Mouse (Mus musculus) kidney, adult 2 months (tissue): ENCODE results near the gene Adrb1. TPM values are rescaled to one million over a fixed set of nuclear protein-coding genes. Genes with fewer than 3 reads are reported as not detected.

Source experiments
- DNase-seq: peaks from one replicate; pipeline ENCODE4 v3.0.0; 2021
- H3K27ac ChIP-seq: fragments of 200-500 bp; 2 replicates; pipeline ENCODE4 v1.5.1; 2012; ENCODE audit warnings: low read depth, low read length, control low read depth, inconsistent platforms; ENCODE audit not compliant: insufficient read depth
- H3K27me3 ChIP-seq: fragments of 200-500 bp; replicated peaks from 2 replicates; pipeline ENCODE4 v1.6.1; 2012; ENCODE audit warnings: mild to moderate bottlenecking, moderate library complexity, low read length, inconsistent platforms; ENCODE audit not compliant: control insufficient read depth, insufficient read depth
- H3K36me3 ChIP-seq: fragments of 200-500 bp; 2 replicates; pipeline ENCODE4 v1.6.1; 2012; ENCODE audit warnings: mild to moderate bottlenecking, moderate library complexity, low read length, inconsistent platforms; ENCODE audit not compliant: control insufficient read depth, insufficient read depth
- H3K4me1 ChIP-seq: fragments of 200-500 bp; 2 replicates; pipeline ENCODE4 v1.6.1; 2011; ENCODE audit warnings: low read length; ENCODE audit not compliant: control insufficient read depth, insufficient read depth
- H3K4me3 ChIP-seq: fragments of 200-500 bp; 2 replicates; pipeline ENCODE4 v1.5.1; 2011; ENCODE audit warnings: mild to moderate bottlenecking, low read depth, low read length, control low read depth; ENCODE audit not compliant: insufficient read depth
- CTCF ChIP-seq: fragments of 200-500 bp; conservative IDR thresholded peaks from 2 replicates; pipeline ENCODE4 v1.5.1; 2011; ENCODE audit warnings: low read depth, mild to moderate bottlenecking, control low read depth, low read length, moderate library complexity, mixed read lengths; ENCODE audit not compliant: insufficient read depth, insufficient read length
- POLR2A ChIP-seq: fragments of 200-500 bp; IDR thresholded peaks from one replicate; pipeline ENCODE4 v1.6.1; 2011; ENCODE audit warnings: low read depth, low read length, control low read depth
- WGBS: fragments of 180-500 bp; shearing (Covaris S2); methylation state at CpG from one replicate; pipeline ENCODE4 v1.1.7; 2018; 5-methylcytosine and 5-hydroxymethylcytosine counted together
- polyA plus RNA-seq: library from polyadenylated mRNA; depleted of rRNA; stranded (reverse); fragments of >200 nt; gene quantifications from 2 replicates; pipeline ENCODE4 v1.2.3, GENCODE M21; 2012

Gene Adrb1
- polyA plus RNA-seq, 1 experiment = 2.7 TPM

DNA sequence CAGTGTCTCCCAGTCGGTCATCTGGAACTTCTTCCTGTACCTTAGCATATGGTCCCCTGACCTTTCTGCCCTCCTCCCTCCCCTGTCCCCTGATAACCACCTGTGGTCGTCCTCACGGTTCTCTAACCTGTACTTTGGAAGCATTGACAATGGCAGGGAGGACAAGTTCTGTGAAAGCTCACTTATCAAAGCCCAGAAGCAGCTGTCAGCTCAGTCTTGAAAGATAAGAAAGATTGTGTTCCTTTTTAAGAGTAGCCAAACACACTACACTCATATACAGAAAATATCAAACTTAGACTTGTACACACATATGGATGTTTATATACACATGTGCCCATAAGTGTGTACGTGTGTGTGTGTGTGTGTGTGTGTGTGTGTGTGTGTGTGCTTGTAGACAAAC is 13.7 kb downstream of the Adrb1 start:
- Histone ChIP-seq H3K36me3 (no peaks in the 10 kb centered on the region), H3K27ac (no peak overlapping the region), H3K4me1 (0 out of 2 replicates have a peak, but pooled peaks cover 3% of the 10 kb centered on the region), H3K4me3 (no peak overlapping the region), H3K27me3 (no peaks in the 10 kb centered on the region; the same call in 1 of the 2 replicates)
- TF ChIP-seq POLR2A (no peak), CTCF (no peak)
- WGBS = 57% methylated on average over 4 of the region's 4 CpGs
- DNase-seq = no peak

DNA sequence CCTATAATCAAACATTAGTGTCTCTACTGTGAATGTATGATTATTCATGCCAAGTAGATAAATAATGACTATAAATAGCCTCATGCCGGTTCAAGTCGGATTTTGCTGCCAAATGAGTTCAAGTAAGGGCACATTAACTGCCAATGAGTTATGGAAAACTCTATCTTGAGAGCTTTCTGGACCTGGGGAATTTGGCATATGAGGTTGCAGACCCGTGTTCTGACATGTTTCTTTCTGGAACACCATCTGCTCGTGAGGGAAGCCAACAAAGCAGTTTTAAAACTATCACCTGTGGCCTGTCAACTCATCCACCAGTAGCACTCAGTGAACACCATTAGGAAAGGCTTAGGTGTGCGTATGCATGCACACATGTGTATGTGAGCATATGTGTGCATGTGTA is 14.3 kb downstream of the Adrb1 start:
- no peak for DNase-seq
- Histone ChIP-seq H3K27me3 (no peaks in the 10 kb centered on the region; the same call in 1 of the 2 replicates), H3K4me1 (0 out of 2 replicates have a peak, but pooled peaks cover 3% of the 10 kb centered on the region), H3K36me3 (no peaks in the 10 kb centered on the region), H3K27ac (no peak overlapping the region), H3K4me3 (no peak overlapping the region)
- 61% methylated on average over 5 of the region's 5 CpGs for WGBS
- TF ChIP-seq CTCF = no peak
- TF ChIP-seq POLR2A = no peak

DNA sequence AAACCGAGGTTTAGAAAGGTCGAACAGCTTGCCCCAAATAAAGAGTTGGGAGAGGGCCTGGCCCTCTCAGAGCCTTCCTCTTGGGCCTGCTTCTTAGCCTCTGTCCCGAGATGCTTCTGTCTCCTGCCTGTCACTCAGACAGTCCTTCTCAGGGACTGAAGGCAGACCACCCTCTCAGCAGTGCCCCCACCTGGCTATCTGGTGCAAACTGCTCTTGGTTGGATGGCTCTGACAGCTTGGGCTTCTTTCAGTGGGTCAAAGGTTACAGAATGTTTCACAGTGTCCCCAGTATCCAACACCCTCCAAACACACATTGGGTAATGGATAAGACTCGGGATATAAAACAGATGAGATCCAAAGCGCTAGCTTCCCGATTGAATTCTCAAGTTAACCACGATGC is 23.1 kb downstream of the Adrb1 start:
- DNase-seq = no peak
- Histone ChIP-seq H3K27me3 (no peaks in the 10 kb centered on the region), H3K4me1 (peaks cover 13% of the 10 kb centered on the region), H3K4me3 (no peak overlapping the region), H3K36me3 (no peaks in the 10 kb centered on the region), H3K27ac (0 out of 2 replicates have a peak overlapping the region, but pooled peaks have one; percentile 0)
- TF ChIP-seq POLR2A = no peak
- TF ChIP-seq CTCF = 0 out of 2 replicates have a peak, but pooled peaks have one; percentile 12
- WGBS = 86% methylated on average over 7 of the region's 7 CpGs

DNA sequence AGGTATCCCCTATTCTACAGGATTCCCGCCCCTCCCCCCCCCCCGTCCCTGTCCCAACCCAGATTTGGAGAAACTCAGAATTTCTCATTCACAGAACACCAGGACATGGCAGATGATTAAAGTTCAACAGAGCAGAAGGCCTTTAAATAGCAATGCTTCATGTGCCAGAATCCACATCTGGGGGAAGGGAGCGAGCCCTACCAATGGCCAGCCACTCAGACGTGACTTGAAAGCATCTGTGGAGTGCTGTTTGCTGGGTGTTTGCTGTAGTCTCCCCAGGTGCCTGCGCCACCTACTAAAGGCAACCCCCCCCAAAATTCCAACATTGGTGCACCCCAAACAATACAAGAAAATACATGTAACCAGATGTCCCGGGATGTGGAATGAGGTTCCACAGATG is 23.5 kb downstream of the Adrb1 start:
- H3K27ac ChIP-seq = no peak overlapping the region
- 54% methylated on average over 6 of the region's 6 CpGs for WGBS

DNA sequence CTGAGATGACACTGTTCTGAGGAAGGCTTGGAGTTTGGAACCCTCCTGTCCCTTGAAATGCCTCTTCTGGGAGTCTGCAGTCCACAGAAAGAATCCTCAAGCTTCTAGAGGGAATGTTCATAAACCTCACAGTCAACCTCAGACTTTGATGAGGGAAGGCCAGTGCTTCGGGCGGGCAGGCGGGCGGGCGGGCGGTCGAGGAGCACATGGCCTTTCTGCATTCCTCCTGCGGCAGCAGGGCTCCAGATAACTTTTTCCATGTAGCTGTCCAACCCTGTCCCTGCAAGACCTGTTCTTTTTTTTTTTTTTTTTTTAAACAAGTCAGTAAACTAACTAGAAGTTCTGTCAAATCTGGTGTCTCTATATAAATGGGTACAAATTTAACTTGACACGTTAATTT is 24.6 kb downstream of the Adrb1 start:
- no peak for DNase-seq
- H3K27ac ChIP-seq = no peak overlapping the region
- H3K36me3 ChIP-seq = no peaks in the 10 kb centered on the region
- no peaks in the 10 kb centered on the region for H3K27me3 ChIP-seq
- 79% methylated on average over 9 of the region's 9 CpGs for WGBS
- TF ChIP-seq POLR2A (no peak), CTCF (no peak)
- no peak overlapping the region for H3K4me3 ChIP-seq
- H3K4me1 ChIP-seq = peaks cover 13% of the 10 kb centered on the region

More for the DNA sequence above, 23.5 kb downstream of the Adrb1 start:
- no peaks in the 10 kb centered on the region for H3K27me3 ChIP-seq
- TF ChIP-seq POLR2A (no peak), CTCF (no peak)
- peaks cover 13% of the 10 kb centered on the region for H3K4me1 ChIP-seq
- DNase-seq = peak; percentile 40
- no peak overlapping the region for H3K4me3 ChIP-seq
- H3K36me3 ChIP-seq = no peaks in the 10 kb centered on the region

DNA sequence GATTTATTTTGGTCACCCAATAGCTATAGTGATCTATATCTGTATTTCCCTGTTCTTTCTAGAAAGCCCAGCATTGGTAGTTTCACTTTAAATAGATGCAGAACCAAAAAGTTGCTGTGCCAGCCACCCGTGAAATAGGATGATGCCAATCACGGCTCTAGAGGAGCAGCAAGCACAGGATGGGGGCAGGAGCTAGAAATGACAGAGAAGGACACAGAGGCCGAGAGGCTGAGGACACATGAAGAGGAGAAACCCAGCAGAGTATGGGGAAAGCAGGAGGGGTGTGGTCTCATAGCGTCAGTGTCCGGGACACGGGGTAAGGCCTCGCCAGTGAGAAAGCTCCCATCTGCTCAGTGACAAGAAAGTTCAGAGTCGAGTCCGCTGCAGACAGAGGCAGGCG is 25.9 kb downstream of the Adrb1 start:
- TF ChIP-seq POLR2A (no peak), CTCF (no peak)
- 47% methylated on average over 10 of the region's 10 CpGs for WGBS
- Histone ChIP-seq H3K36me3 (no peaks in the 10 kb centered on the region), H3K4me1 (peaks cover 13% of the 10 kb centered on the region), H3K27ac (no peak overlapping the region), H3K4me3 (no peak overlapping the region), H3K27me3 (no peaks in the 10 kb centered on the region)
- DNase-seq = no peak

DNA sequence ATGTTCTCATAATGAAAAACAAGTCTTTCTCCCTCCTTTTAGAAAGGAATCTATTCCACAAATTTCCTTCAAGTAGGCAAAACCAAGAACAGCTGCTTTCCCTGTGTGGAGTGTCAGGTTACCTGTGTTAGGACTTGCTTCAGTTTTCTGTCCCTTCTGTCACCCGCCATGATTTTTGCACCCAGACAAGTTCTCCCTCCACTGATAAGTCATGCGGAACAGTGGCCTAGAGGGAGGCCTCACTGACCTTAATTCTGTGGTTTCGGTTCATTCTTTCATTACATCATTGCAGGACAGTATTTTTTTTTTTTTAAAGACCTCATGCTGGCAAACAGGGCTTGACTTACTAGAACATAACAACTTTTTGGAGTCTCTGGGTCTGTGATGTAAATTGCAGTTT is 27.3 kb downstream of the Adrb1 start:
- DNase-seq = peak; percentile 50
- WGBS = 27% methylated on average over 3 of the region's 3 CpGs
- Histone ChIP-seq H3K36me3 (no peaks in the 10 kb centered on the region), H3K27ac (no peak overlapping the region), H3K4me1 (peaks cover 13% of the 10 kb centered on the region), H3K4me3 (no peak overlapping the region), H3K27me3 (no peaks in the 10 kb centered on the region)
- TF ChIP-seq POLR2A (no peak), CTCF (no peak)
